8 mouse cellular contexts compared by ENCODE assay signal in genomic region chr12:3833851-3834273, GRCm38 (mm10). TPM values are rescaled to one million over a fixed set of nuclear protein-coding genes. Genes with fewer than 3 reads are reported as not detected.
DNase-seq lines count a peak whose midpoint lies in the region; ATAC-seq lines count a peak whose summit lies in the region.

No protein-coding gene starts in this region.

- peaks cover 52% of the 10 kb centered on the region for H3K4me1 ChIP-seq in forebrain, embryonic 10.5 days
- H3K4me1 ChIP-seq in heart, embryonic 12.5 days (replicated peaks), result peaks cover 60% of the 10 kb centered on the region
- peaks cover 46% of the 10 kb centered on the region for H3K4me1 ChIP-seq in limb, embryonic 12.5 days (replicated peaks)
- peaks cover 15% of the 10 kb centered on the region for H3K4me1 ChIP-seq in midbrain, embryonic 11.5 days (ENCODE audit: control insufficient read depth, insufficient read depth, low read length)
- H3K4me1 ChIP-seq in stomach, embryonic 14.5 days (ENCODE audit: control insufficient read depth, insufficient read depth, low read length), result peaks cover 36% of the 10 kb centered on the region

- no peaks in the 10 kb centered on the region for H3K9me3 ChIP-seq in forebrain, embryonic 10.5 days
- H3K9me3 ChIP-seq in heart, embryonic 12.5 days (replicated peaks), result no peaks in the 10 kb centered on the region
- H3K9me3 ChIP-seq in limb, embryonic 12.5 days, result no peaks in the 10 kb centered on the region
- H3K9me3 ChIP-seq in midbrain, embryonic 11.5 days (ENCODE audit: control insufficient read depth, low read length), result no peaks in the 10 kb centered on the region
- H3K9me3 ChIP-seq in stomach, embryonic 14.5 days (ENCODE audit: control insufficient read depth, low read depth, low read length), result no peaks in the 10 kb centered on the region

- peaks cover 24% of the 10 kb centered on the region for H3K36me3 ChIP-seq in forebrain, embryonic 10.5 days (replicated peaks)
- H3K36me3 ChIP-seq in heart, embryonic 12.5 days, result peaks cover 39% of the 10 kb centered on the region
- H3K36me3 ChIP-seq in limb, embryonic 12.5 days, result peaks cover 39% of the 10 kb centered on the region
- peaks cover 3% of the 10 kb centered on the region; the same call in 1 of the 2 replicates for H3K36me3 ChIP-seq in midbrain, embryonic 11.5 days (ENCODE audit: control insufficient read depth, insufficient read depth, low read length)
- peaks cover 37% of the 10 kb centered on the region for H3K36me3 ChIP-seq in stomach, embryonic 14.5 days (ENCODE audit: control insufficient read depth, insufficient read depth, low read length)

- 3% methylated on average over 8 of the region's 8 CpGs for WGBS in forebrain, embryonic 10.5 days
- WGBS in heart, embryonic 12.5 days, result 4% methylated on average over 8 of the region's 8 CpGs
- under 1% methylated on average over 8 of the region's 8 CpGs for WGBS in limb, embryonic 12.5 days
- 5% methylated on average over 8 of the region's 8 CpGs for WGBS in midbrain, embryonic 11.5 days
- WGBS in stomach, embryonic 14.5 days, result 2% methylated on average over 8 of the region's 8 CpGs

- DNase-seq in adrenal gland, postnatal 10 days, result peak; percentile 74
- DNase-seq in forebrain, embryonic 10.5 days (ENCODE audit: extremely low spot score, low spot score), result no peak
- DNase-seq in kidney, adult 9 months, result peak; percentile 67
- DNase-seq in midbrain, embryonic 11.5 days (ENCODE audit: low spot score, missing footprints), result peak; percentile 89
- no peak for DNase-seq in T-cell, adult 2 months (ENCODE audit: low spot score)

- H3K4me3 ChIP-seq in forebrain, embryonic 10.5 days, result peak overlapping the region; percentile 27; the same call in 1 of the 2 replicates
- peak overlapping the region; percentile 29 for H3K4me3 ChIP-seq in heart, embryonic 12.5 days
- peak overlapping the region; percentile 20 for H3K4me3 ChIP-seq in limb, embryonic 12.5 days (replicated peaks)
- H3K4me3 ChIP-seq in midbrain, embryonic 11.5 days (ENCODE audit: low read depth, low read length), result no peak overlapping the region
- peak overlapping the region; percentile 10 for H3K4me3 ChIP-seq in stomach, embryonic 14.5 days (ENCODE audit: low read depth, low read length)

- H3K4me2 ChIP-seq in heart, embryonic 12.5 days, result peak overlapping the region; percentile 68
- H3K4me2 ChIP-seq in limb, embryonic 12.5 days, result peak overlapping the region; percentile 57
- 0 out of 2 replicates have a peak overlapping the region, but pooled peaks have one; percentile 7 for H3K4me2 ChIP-seq in midbrain, embryonic 11.5 days
- peak overlapping the region; percentile 43 for H3K4me2 ChIP-seq in stomach, embryonic 14.5 days (replicated peaks; ENCODE audit: low read depth, low read length)

- peaks cover 26% of the 10 kb centered on the region for H3K27me3 ChIP-seq in forebrain, embryonic 10.5 days (ENCODE audit: poor library complexity, severe bottlenecking)
- H3K27me3 ChIP-seq in heart, embryonic 12.5 days (replicated peaks), result no peaks in the 10 kb centered on the region
- no peaks in the 10 kb centered on the region for H3K27me3 ChIP-seq in limb, embryonic 12.5 days
- no peaks in the 10 kb centered on the region for H3K27me3 ChIP-seq in midbrain, embryonic 11.5 days (ENCODE audit: control insufficient read depth, insufficient read depth, low read length)
- H3K27me3 ChIP-seq in stomach, embryonic 14.5 days (ENCODE audit: control insufficient read depth, insufficient read depth, low read length), result no peaks in the 10 kb centered on the region

- ATAC-seq in heart, embryonic 12.5 days (ENCODE audit: insufficient number of reproducible peaks, low FRiP score), result peak; percentile 74
- ATAC-seq in limb, embryonic 12.5 days (ENCODE audit: insufficient number of reproducible peaks, insufficient read depth, low FRiP score, low TSS enrichment, low read depth), result peak; percentile 80
- ATAC-seq in midbrain, embryonic 11.5 days (ENCODE audit: low FRiP score), result peak; percentile 45
- ATAC-seq in stomach, embryonic 14.5 days (ENCODE audit: insufficient number of reproducible peaks, insufficient read depth, low FRiP score, low read depth), result peak; percentile 77

- H3K27ac ChIP-seq in forebrain, embryonic 10.5 days, result peak overlapping the region; percentile 81
- peak overlapping the region; percentile 91 for H3K27ac ChIP-seq in heart, embryonic 12.5 days (ENCODE audit: poor library complexity, severe bottlenecking)
- peak overlapping the region; percentile 87 for H3K27ac ChIP-seq in limb, embryonic 12.5 days
- H3K27ac ChIP-seq in midbrain, embryonic 11.5 days (ENCODE audit: low read depth, low read length), result no peak overlapping the region
- peak overlapping the region; percentile 91 for H3K27ac ChIP-seq in stomach, embryonic 14.5 days (ENCODE audit: low read length)

- H3K9ac ChIP-seq in heart, embryonic 12.5 days, result peak overlapping the region; percentile 63
- peak overlapping the region; percentile 44; the same call in 1 of the 2 replicates for H3K9ac ChIP-seq in limb, embryonic 12.5 days (replicated peaks)
- H3K9ac ChIP-seq in midbrain, embryonic 11.5 days (ENCODE audit: low read length), result peak overlapping the region; percentile 49
- no peak overlapping the region; the same call in 1 of the 2 replicates for H3K9ac ChIP-seq in stomach, embryonic 14.5 days (replicated peaks; ENCODE audit: low read depth, low read length)

RNA-seq across cellular contexts. Expression of gene Dnmt3a, which starts 28.1 kb away (rescaled TPM):
- 100 to 1,000 TPM in 1 of 2 experiments, 10 to 100 TPM in 1; 98.7 to 133 TPM for total RNA-seq in adrenal gland, postnatal 10 days (2021)
- 117 and 119 TPM in 2 replicates for polyA plus RNA-seq in forebrain, embryonic 10.5 days (2016; fragmentation: Nextera tagmentation; extraction: Ambion mirVana)
- polyA plus RNA-seq in heart, embryonic 12.5 days (2016; fragmentation: Nextera tagmentation; extraction: Ambion mirVana), result 139 and 142 TPM in 2 replicates
- 260 and 282 TPM in 2 replicates for polyA plus RNA-seq in limb, embryonic 12.5 days (2016; fragmentation: Nextera tagmentation; extraction: Ambion mirVana)
- polyA plus RNA-seq in midbrain, embryonic 11.5 days (2014; fragmentation: Nextera tagmentation; extraction: Ambion mirVana), result 49.6 and 56.5 TPM in 2 replicates
- 77.9 and 83.1 TPM in 2 replicates for polyA plus RNA-seq in stomach, embryonic 14.5 days (2014; fragmentation: Nextera tagmentation; extraction: Ambion mirVana)

Comparison
In these comparisons a context has a peak if more than half of its experiments do, and no peak if none do; other contexts are left out.
1. DNase-seq: peak in adrenal gland, postnatal 10 days (single experiment), kidney, adult 9 months (single experiment) and midbrain, embryonic 11.5 days (single experiment); none in forebrain, embryonic 10.5 days (single experiment) and T-cell, adult 2 months (single experiment).
2. H3K4me2 ChIP-seq: peak in every context shown above with its lines; median percentile 68 in heart, embryonic 12.5 days; 57 in limb, embryonic 12.5 days; 43 in stomach, embryonic 14.5 days; 7 in midbrain, embryonic 11.5 days.
3. Peak in every context shown above with its lines, with median percentiles within 50 percentile points of each other: ATAC-seq.